Mouse (Mus musculus) embryonic facial prominence, embryonic 14.5 days (tissue): ENCODE results near the gene Epgn. TPM values are rescaled to one million over a fixed set of nuclear protein-coding genes. Genes with fewer than 3 reads are reported as not detected.

ENCODE experiments used
- ATAC-seq: fragments of 200-750 bp; cut with Nextera tagmentation; 2 replicates; pipeline ENCODE4 v1.8.0; 2017; ENCODE audit warnings: low read depth, moderate number of reproducible peaks, moderate TSS enrichment
- DNase-seq: peaks from one replicate; pipeline ENCODE4 v3.0.0-alpha.2; 2015; ENCODE audit warnings: low spot score
- H3K27ac ChIP-seq: fragments of 300-500 bp; sonication (generic); replicated peaks from 2 replicates; pipeline ENCODE4 v1.5.1; 2014; ENCODE audit warnings: low read depth, mild to moderate bottlenecking, low read length, moderate library complexity
- H3K27me3 ChIP-seq: fragments of 300-500 bp; sonication (generic); replicated peaks from 2 replicates; pipeline ENCODE4 v1.6.1; 2014; ENCODE audit warnings: low read length; ENCODE audit not compliant: control insufficient read depth, insufficient read depth
- H3K36me3 ChIP-seq: fragments of 300-500 bp; sonication (generic); 2 replicates; pipeline ENCODE4 v1.6.1; 2014; ENCODE audit warnings: low read length, mixed read lengths; ENCODE audit not compliant: control insufficient read depth, insufficient read depth
- H3K4me1 ChIP-seq: fragments of 300-500 bp; sonication (generic); 2 replicates; pipeline ENCODE4 v1.6.1; 2014; ENCODE audit warnings: antibody characterized with exemption, low read length; ENCODE audit not compliant: control insufficient read depth, insufficient read depth
- H3K4me2 ChIP-seq: fragments of 300-500 bp; sonication (generic); 2 replicates; pipeline ENCODE4 v1.6.1; 2014; ENCODE audit warnings: low read depth, mild to moderate bottlenecking, low read length, moderate library complexity, mixed read lengths
- H3K4me3 ChIP-seq: fragments of 300-500 bp; sonication (generic); 2 replicates; pipeline ENCODE4 v1.5.1; 2014; ENCODE audit warnings: low read depth, mild to moderate bottlenecking, low read length
- H3K9ac ChIP-seq: fragments of 300-500 bp; sonication (generic); 2 replicates; pipeline ENCODE4 v1.6.1; 2014; ENCODE audit warnings: low read depth, mild to moderate bottlenecking, low read length, moderate library complexity, mixed read lengths
- H3K9me3 ChIP-seq: fragments of 300-500 bp; sonication (generic); 2 replicates; pipeline ENCODE4 v1.6.1; 2016; ENCODE audit warnings: low read length; ENCODE audit not compliant: control insufficient read depth
- WGBS: fragments of 180-500 bp; shearing (Covaris S2); extraction: QIAGEN DNeasy Blood & Tissue Kit; methylation state at CpG from one replicate; pipeline ENCODE4 v1.1.7; 2014; 5-methylcytosine and 5-hydroxymethylcytosine counted together
- polyA plus RNA-seq: library from polyadenylated mRNA; unstranded; fragments of >200 nt; fragmentation: Nextera tagmentation; extraction: Ambion mirVana; gene quantifications from 2 replicates; pipeline ENCODE4 v1.2.1, GENCODE M21; 2014

Gene Epgn
- polyA plus RNA-seq: 0.34 and 0.35 TPM in 2 replicates

DNA sequence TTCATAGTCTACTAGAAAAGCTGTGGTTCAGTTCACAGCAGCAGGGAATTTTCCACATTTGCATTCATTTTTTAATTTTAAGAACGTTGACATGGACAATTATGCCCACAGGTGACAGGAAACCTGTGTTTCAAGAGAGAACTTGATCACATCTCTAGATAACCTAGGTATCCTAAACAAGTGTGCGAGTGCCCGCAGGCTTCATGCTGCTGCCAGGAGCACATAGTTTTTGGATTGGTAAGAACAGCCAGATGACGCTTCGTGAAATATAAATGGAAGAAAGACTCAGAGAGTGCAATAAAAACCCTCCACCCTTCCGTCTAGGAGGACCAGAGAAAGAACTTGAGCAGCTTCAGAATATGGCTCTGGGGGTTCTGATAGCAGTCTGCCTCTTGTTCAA lies at the start of gene Epgn:
Gene Epgn, plus strand, starts transcription at position 301 of the 400 bp plus-strand sequence.
- Histone ChIP-seq H3K36me3 (no peaks in the 10 kb centered on the region), H3K27ac (no peak within 1 kb of the TSS), H3K9ac (no peak within 1 kb of the TSS), H3K4me3 (no peak within 1 kb of the TSS), H3K27me3 (no peaks in the 10 kb centered on the region), H3K4me1 (no peaks in the 10 kb centered on the region), H3K9me3 (no peaks in the 10 kb centered on the region), H3K4me2 (no peak within 1 kb of the TSS)
- ATAC-seq (no peak), DNase-seq (peak; percentile 36)
- 81% methylated on average over 6 of the region's 6 CpGs for WGBS

DNA sequence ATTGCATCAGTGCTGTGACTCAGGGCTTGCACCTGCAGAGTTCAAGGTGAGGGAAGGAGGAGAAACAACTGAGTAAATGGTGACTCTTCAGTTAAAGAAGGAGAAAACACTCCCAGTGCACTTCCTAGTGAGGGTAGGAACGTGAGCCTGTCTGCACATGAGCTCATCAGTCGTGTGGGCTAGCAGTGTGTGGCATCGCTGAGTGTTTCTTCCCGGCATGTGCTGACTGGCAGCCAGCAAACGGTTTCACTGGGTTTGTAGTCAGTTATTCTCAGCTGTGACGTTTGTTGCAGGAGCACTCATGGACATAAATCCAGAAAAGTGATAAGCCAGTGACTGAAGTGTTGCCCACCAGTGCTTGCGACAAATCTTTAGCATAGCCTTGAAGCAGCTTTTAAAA lies 47.0 kb upstream of the Epgn start:
- no peaks in the 10 kb centered on the region for H3K27me3 ChIP-seq
- no peaks in the 10 kb centered on the region for H3K9me3 ChIP-seq
- H3K9ac ChIP-seq: no peak overlapping the region
- 0 out of 2 replicates have a peak, but pooled peaks cover 3% of the 10 kb centered on the region for H3K36me3 ChIP-seq
- H3K4me2 ChIP-seq: no peak overlapping the region
- H3K4me1 ChIP-seq: no peaks in the 10 kb centered on the region
- WGBS: 84% methylated on average over 7 of the region's 7 CpGs
- no peak overlapping the region for H3K4me3 ChIP-seq
- no peak for ATAC-seq
- no peak overlapping the region for H3K27ac ChIP-seq
- no peak for DNase-seq

DNA sequence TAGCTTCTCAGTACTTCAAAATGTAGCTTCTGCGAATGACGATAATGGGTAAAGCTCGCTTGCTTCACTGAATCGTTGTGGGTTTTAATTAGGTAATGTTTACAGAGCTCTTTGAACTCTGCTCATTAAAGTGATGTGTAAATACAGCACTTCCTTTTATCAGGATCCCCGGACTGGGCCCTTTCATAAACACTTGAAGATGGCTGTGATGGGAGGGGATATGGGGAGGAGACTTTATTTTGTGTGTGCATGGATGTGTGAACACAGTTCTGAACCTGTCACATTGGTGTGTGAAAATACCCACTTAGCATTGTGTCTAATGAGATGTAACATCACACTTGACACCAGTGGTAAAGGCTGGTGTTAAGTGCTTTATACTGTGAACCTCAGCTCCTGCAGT lies 39.7 kb upstream of the Epgn start:
- DNase-seq: peak; percentile 35
- 77% methylated on average over 5 of the region's 5 CpGs for WGBS
- Histone ChIP-seq H3K27ac (no peak overlapping the region), H3K27me3 (no peaks in the 10 kb centered on the region), H3K4me1 (no peaks in the 10 kb centered on the region), H3K9me3 (no peaks in the 10 kb centered on the region), H3K9ac (no peak overlapping the region), H3K4me3 (no peak overlapping the region), H3K36me3 (no peaks in the 10 kb centered on the region), H3K4me2 (no peak overlapping the region)
- ATAC-seq: peak; percentile 37; the same call in 1 of the 2 replicates

DNA sequence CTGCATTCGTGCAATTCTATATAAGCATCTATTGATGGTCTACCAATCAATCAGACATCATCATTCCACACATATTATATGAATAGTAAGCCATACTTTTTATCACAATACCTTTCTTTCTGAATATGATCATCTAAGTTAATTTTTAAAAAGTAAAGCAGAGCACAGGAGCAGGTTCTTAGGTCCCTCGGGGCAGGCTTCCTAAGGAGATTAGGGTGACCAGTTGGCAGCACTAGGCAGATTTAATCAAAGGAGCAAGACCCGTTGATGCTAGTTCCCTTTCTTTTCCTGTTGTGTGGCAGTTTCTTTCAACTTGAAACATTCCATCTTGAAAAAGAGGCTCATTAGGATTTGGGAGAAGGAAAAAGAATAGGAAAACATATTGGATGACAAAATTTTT lies 39.1 kb upstream of the Epgn start:
- ATAC-seq (no peak), DNase-seq (no peak)
- H3K4me1 ChIP-seq: no peaks in the 10 kb centered on the region
- no peak overlapping the region for H3K9ac ChIP-seq
- no peaks in the 10 kb centered on the region for H3K36me3 ChIP-seq
- H3K27me3 ChIP-seq: no peaks in the 10 kb centered on the region
- no peak overlapping the region for H3K4me2 ChIP-seq
- H3K27ac ChIP-seq: no peak overlapping the region
- H3K9me3 ChIP-seq: no peaks in the 10 kb centered on the region
- 83% methylated on average over 3 of the region's 3 CpGs for WGBS
- no peak overlapping the region for H3K4me3 ChIP-seq

DNA sequence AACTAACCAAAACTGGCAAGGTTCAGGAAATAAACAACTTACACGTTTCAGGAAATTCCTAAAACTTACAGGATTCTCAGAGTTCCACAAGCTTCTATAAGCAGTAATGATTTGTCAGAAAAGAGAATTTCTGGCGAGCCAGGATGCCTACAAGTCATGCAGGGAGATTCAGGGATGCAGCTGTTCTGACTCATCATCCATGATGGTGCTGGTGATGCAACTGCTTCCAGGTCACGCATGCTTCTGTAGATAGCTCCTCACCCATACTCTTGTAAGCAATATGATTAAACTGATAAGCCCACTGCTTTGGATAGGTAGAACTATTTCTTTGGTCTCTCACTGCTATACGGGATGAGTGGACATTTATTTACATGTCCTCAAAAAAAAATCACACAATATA lies 38.7 kb upstream of the Epgn start:
- H3K9me3 ChIP-seq: no peaks in the 10 kb centered on the region
- H3K27ac ChIP-seq: no peak overlapping the region
- no peak overlapping the region for H3K9ac ChIP-seq
- H3K36me3 ChIP-seq: no peaks in the 10 kb centered on the region
- DNase-seq (no peak), ATAC-seq (no peak)
- H3K4me3 ChIP-seq: no peak overlapping the region
- H3K4me2 ChIP-seq: no peak overlapping the region
- no peaks in the 10 kb centered on the region for H3K27me3 ChIP-seq
- H3K4me1 ChIP-seq: no peaks in the 10 kb centered on the region
- 90% methylated on average over 4 of the region's 4 CpGs for WGBS

DNA sequence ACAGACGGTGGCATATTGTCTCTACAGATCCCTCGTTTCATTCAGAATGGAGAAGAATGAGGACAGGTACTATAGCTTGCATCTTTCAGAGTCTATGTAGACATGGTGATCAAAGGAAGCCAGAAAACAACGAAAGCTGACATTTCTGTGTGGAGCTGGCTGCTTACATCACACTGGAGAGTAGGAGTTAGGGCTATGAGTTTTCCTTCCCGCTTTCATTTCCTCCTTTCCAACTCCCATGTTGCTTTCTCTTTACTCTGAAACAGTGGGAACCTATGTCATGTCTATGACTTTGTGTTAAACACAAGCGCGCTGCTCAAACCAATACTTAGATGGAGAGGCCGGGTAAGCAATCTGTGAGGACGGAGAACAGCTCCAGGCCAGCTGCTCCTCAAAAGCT lies 27.3 kb upstream of the Epgn start:
- no peak for ATAC-seq
- H3K4me1 ChIP-seq: no peaks in the 10 kb centered on the region
- no peak for DNase-seq
- no peaks in the 10 kb centered on the region for H3K36me3 ChIP-seq
- H3K27me3 ChIP-seq: no peaks in the 10 kb centered on the region
- no peak overlapping the region for H3K27ac ChIP-seq
- H3K4me2 ChIP-seq: no peak overlapping the region
- H3K9me3 ChIP-seq: no peaks in the 10 kb centered on the region
- no peak overlapping the region for H3K4me3 ChIP-seq
- 92% methylated on average over 8 of the region's 8 CpGs for WGBS
- no peak overlapping the region for H3K9ac ChIP-seq

DNA sequence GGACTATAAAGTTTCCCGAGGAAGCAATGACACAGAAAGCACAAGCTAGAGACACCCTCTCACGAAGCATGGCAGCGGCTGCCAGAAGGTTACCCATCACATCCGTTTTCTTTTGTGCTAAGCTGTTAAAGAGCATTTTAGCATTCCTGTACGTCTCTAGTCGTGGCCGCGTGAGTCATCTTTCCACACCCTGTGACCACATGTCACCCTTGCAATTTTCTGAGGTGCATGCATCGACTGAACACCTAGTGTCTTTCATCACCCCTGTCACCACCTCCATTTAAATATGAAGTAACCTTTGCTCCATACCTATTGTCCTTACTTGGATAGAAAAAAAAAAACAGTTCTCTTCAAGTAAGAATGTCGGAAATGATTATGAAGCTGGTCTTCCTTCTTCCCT lies 12.0 kb upstream of the Epgn start:
- Histone ChIP-seq H3K36me3 (no peaks in the 10 kb centered on the region), H3K9me3 (no peaks in the 10 kb centered on the region), H3K4me3 (no peak overlapping the region), H3K4me2 (no peak overlapping the region), H3K4me1 (no peaks in the 10 kb centered on the region), H3K27ac (no peak overlapping the region), H3K27me3 (no peaks in the 10 kb centered on the region), H3K9ac (no peak overlapping the region)
- ATAC-seq (no peak), DNase-seq (no peak)
- 79% methylated on average over 10 of the region's 10 CpGs for WGBS

DNA sequence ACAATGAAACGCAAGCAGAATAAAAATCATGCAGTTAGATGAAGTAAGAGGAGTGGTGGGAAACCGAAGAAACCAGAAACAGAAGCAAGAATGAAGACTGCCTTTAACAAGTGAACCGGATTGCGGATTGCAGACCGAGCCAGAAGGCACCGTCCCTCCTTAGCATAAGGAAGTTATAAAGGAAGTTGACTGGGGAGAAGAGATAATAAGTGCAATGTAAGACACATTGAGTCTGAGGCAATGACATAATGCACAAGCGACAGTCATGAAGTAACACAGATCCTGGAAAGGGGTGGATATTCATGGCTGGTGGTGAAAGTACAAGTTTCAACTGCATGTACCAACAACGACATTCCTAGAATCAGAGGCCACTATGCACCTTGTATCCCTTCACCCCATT lies 4.2 kb upstream of the Epgn start:
- Histone ChIP-seq H3K27me3 (no peaks in the 10 kb centered on the region), H3K9me3 (no peaks in the 10 kb centered on the region), H3K9ac (no peak overlapping the region), H3K27ac (no peak overlapping the region), H3K4me3 (no peak overlapping the region), H3K36me3 (no peaks in the 10 kb centered on the region), H3K4me1 (no peaks in the 10 kb centered on the region), H3K4me2 (no peak overlapping the region)
- DNase-seq: no peak
- no peak for ATAC-seq
- WGBS: 85% methylated on average over 8 of the region's 8 CpGs

DNA sequence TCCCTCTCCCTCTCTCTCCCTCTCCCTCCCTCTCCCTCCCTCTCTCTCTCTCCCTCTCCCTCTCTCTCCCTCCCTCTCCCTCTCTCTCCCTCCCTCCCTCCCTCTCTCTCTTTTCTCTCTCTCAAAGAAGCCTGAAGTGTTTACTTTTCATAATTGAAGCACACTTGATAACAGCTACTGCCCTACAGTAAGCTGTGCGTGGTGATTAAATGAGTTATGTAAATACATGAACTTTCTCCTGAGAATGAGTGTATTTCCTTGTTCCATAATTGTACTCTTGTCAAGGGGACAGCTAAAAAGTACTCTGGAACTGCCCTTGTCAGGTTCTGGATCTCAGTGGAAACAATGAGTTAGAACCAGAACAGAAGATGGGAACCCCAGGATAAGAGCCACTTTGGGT lies 576 bp downstream of the Epgn start:
- ATAC-seq: no peak
- Histone ChIP-seq H3K27me3 (no peaks in the 10 kb centered on the region), H3K36me3 (no peaks in the 10 kb centered on the region), H3K27ac (no peak overlapping the region), H3K4me3 (no peak overlapping the region), H3K9ac (no peak overlapping the region), H3K4me1 (no peaks in the 10 kb centered on the region), H3K9me3 (no peaks in the 10 kb centered on the region), H3K4me2 (no peak overlapping the region)
- no peak for DNase-seq
- 70% methylated on average over 1 of the region's 1 CpGs for WGBS
